Mouse (Mus musculus) spleen, postnatal 14 days (tissue): ENCODE measurements around the gene Tas1r1.

ENCODE experiments used
- DNase-seq, 2 experiments: peaks; one replicate each; pipeline ENCODE4 v3.0.0; 2021 to 2022; ENCODE audit warnings: low spot score in 2 of 2

The Tas1r1 gene

GRCm38 (mm10) chr4:152038225-152038984, at the start of gene Tas1r1:
Gene Tas1r1 (minus strand): TSS chr4:152038568.
- no peak for DNase-seq

GRCm38 (mm10) chr4:152088133-152088532, 49.8 kb upstream of the Tas1r1 start:
- DNase-seq = no peak

- no peak for DNase-seq
Observed at GRCm38 (mm10) chr4:152087211-152088081, 49.1 kb upstream of the Tas1r1 start.

GRCm38 (mm10) chr4:152086505-152087210, 48.3 kb upstream of the Tas1r1 start:
- DNase-seq = peak in 1 of 2 experiments; percentile 31

GRCm38 (mm10) chr4:152084616-152085015, 46.2 kb upstream of the Tas1r1 start:
- no peak for DNase-seq

GRCm38 (mm10) chr4:152083611-152084220, 45.3 kb upstream of the Tas1r1 start:
- no peak for DNase-seq

- no peak for DNase-seq
Observed at GRCm38 (mm10) chr4:152079931-152080330, 41.6 kb upstream of the Tas1r1 start.

GRCm38 (mm10) chr4:152079261-152079660, 40.9 kb upstream of the Tas1r1 start:
- no peak for DNase-seq

- DNase-seq = no peak
Observed at GRCm38 (mm10) chr4:152078105-152078530, 39.8 kb upstream of the Tas1r1 start.

GRCm38 (mm10) chr4:152077191-152077590, 38.8 kb upstream of the Tas1r1 start:
- no peak for DNase-seq

- DNase-seq = no peak
Observed at GRCm38 (mm10) chr4:152074548-152074947, 36.2 kb upstream of the Tas1r1 start.

GRCm38 (mm10) chr4:152073715-152074114, 35.3 kb upstream of the Tas1r1 start:
- no peak for DNase-seq

- DNase-seq = no peak
Observed at GRCm38 (mm10) chr4:152072655-152073054, 34.3 kb upstream of the Tas1r1 start.

GRCm38 (mm10) chr4:152072121-152072601, 33.8 kb upstream of the Tas1r1 start, which contains the start of gene Plekhg5:
Gene Plekhg5 (plus strand): TSS chr4:152072498.
- no peak for DNase-seq

GRCm38 (mm10) chr4:152070494-152071396, 32.4 kb upstream of the Tas1r1 start:
- DNase-seq = no peak

GRCm38 (mm10) chr4:152069245-152069644, 30.9 kb upstream of the Tas1r1 start:
- no peak for DNase-seq

- DNase-seq = no peak
Observed at GRCm38 (mm10) chr4:152068166-152068724, 29.9 kb upstream of the Tas1r1 start.

- no peak for DNase-seq
Observed at GRCm38 (mm10) chr4:152067280-152067679, 28.9 kb upstream of the Tas1r1 start.

GRCm38 (mm10) chr4:152062390-152063110, 24.2 kb upstream of the Tas1r1 start:
- DNase-seq = no peak
